Mouse (Mus musculus) lung, adult 2 months (tissue): ENCODE data around the gene Draxin. TPM values are rescaled to one million over a fixed set of nuclear protein-coding genes. Genes with fewer than 3 reads are reported as not detected.

Source experiments
- DNase-seq: peaks from one replicate; pipeline ENCODE4 v3.0.0; 2022
- H3K4me1 ChIP-seq: fragments of 200-500 bp; 2 replicates; pipeline ENCODE4 v1.6.1; 2011; ENCODE audit warnings: low read length; ENCODE audit not compliant: control insufficient read depth, insufficient read depth
- H3K4me3 ChIP-seq: fragments of 200-500 bp; replicated peaks from 2 replicates; pipeline ENCODE3; 2011; ENCODE audit warnings: low read depth, mild to moderate bottlenecking, control low read depth, low read length; ENCODE audit errors: extremely low read depth
- CTCF ChIP-seq: fragments of 200-500 bp; IDR thresholded peaks from 2 replicates; pipeline ENCODE4 v1.5.1; 2011; ENCODE audit warnings: mild to moderate bottlenecking, low read length, control low read depth; ENCODE audit not compliant: insufficient read depth
- POLR2A ChIP-seq: fragments of 200-500 bp; IDR thresholded peaks from 2 replicates; pipeline ENCODE4 v1.6.1; 2011; ENCODE audit warnings: low read depth, mild to moderate bottlenecking, control low read depth, low read length, borderline replicate concordance; ENCODE audit errors: extremely low read depth
- WGBS: fragments of 180-500 bp; shearing (Covaris S2); methylation state at CpG from one replicate; pipeline ENCODE4 v1.1.7; 2018; 5-methylcytosine and 5-hydroxymethylcytosine counted together
- polyA plus RNA-seq: library from polyadenylated mRNA; depleted of rRNA; stranded (reverse); fragments of >200 nt; gene quantifications from 2 replicates; pipeline ENCODE4 v1.2.3, GENCODE M21; 2012

Draxin gene
- polyA plus RNA-seq, 1 experiment, result 0.59 TPM

- Histone ChIP-seq H3K4me1 (peaks cover 29% of the 10 kb centered on the region), H3K4me3 (peak overlapping the region; percentile 71)
- TF ChIP-seq POLR2A (no peak), CTCF (no peak)
- 3% methylated on average over 30 of the region's 30 CpGs for WGBS
- peak; percentile 48 for DNase-seq
Measured at GRCm38 (mm10) chr4:148087091-148087906, 43.2 kb downstream of the Draxin start.

- Histone ChIP-seq H3K4me1 (peaks cover 29% of the 10 kb centered on the region), H3K4me3 (no peak overlapping the region)
- TF ChIP-seq POLR2A, result no peak
- no peak for TF ChIP-seq CTCF
- 65% methylated on average over 3 of the region's 3 CpGs for WGBS
- DNase-seq, result no peak
Measured at GRCm38 (mm10) chr4:148085907-148086305, 44.6 kb downstream of the Draxin start.

GRCm38 (mm10) chr4:148085131-148085906 lies 45.2 kb downstream of the Draxin start:
- H3K4me1 ChIP-seq, result peaks cover 29% of the 10 kb centered on the region
- H3K4me3 ChIP-seq, result no peak overlapping the region
- 38% methylated on average over 10 of the region's 10 CpGs for WGBS
- DNase-seq, result no peak
- no peak for TF ChIP-seq CTCF
- no peak for TF ChIP-seq POLR2A

GRCm38 (mm10) chr4:148084261-148084714 lies 46.2 kb downstream of the Draxin start:
- 16% methylated on average over 7 of the region's 8 CpGs for WGBS
- H3K4me3 ChIP-seq, result no peak overlapping the region
- peak; percentile 30 for DNase-seq
- TF ChIP-seq CTCF (no peak), POLR2A (no peak)
- H3K4me1 ChIP-seq, result peaks cover 29% of the 10 kb centered on the region

GRCm38 (mm10) chr4:148083176-148083899 lies 47.2 kb downstream of the Draxin start:
- 47% methylated on average over 21 of the region's 21 CpGs for WGBS
- H3K4me1 ChIP-seq, result peaks cover 29% of the 10 kb centered on the region
- no peak overlapping the region for H3K4me3 ChIP-seq
- TF ChIP-seq CTCF, result no peak
- TF ChIP-seq POLR2A, result no peak
- DNase-seq, result peak; percentile 21

GRCm38 (mm10) chr4:148082257-148083044 lies 48.0 kb downstream of the Draxin start:
- WGBS, result 52% methylated on average over 12 of the region's 12 CpGs
- H3K4me3 ChIP-seq, result no peak overlapping the region
- DNase-seq, result peak; percentile 46
- TF ChIP-seq POLR2A (no peak), CTCF (0 out of 2 replicates have a peak, but pooled peaks have one; percentile 25)
- H3K4me1 ChIP-seq, result peaks cover 29% of the 10 kb centered on the region

GRCm38 (mm10) chr4:148081201-148081600 lies 49.3 kb downstream of the Draxin start:
- H3K4me3 ChIP-seq, result no peak overlapping the region
- peaks cover 20% of the 10 kb centered on the region for H3K4me1 ChIP-seq
- 91% methylated on average over 10 of the region's 10 CpGs for WGBS
- DNase-seq, result no peak
- no peak for TF ChIP-seq POLR2A
- no peak for TF ChIP-seq CTCF

- H3K4me3 ChIP-seq, result no peak overlapping the region
- TF ChIP-seq CTCF, result no peak
- no peak for TF ChIP-seq POLR2A
- no peak for DNase-seq
- H3K4me1 ChIP-seq, result peaks cover 16% of the 10 kb centered on the region
- WGBS, result 92% methylated on average over 1 of the region's 1 CpGs
Measured at GRCm38 (mm10) chr4:148080597-148080973, 49.9 kb downstream of the Draxin start.
